Mouse (Mus musculus) adipocyte (in vitro differentiated cells): Measurements from ENCODE around the gene Orai1.

Experiments used
- DNase-seq: peaks from one replicate; pipeline ENCODE4 v3.0.0-alpha.2; 2016; ENCODE audit warnings: low spot score

The Orai1 gene

GRCm38 (mm10) chr5:123068115-123068514 is 53.2 kb downstream of the Orai1 start, which contains the start of gene Tmem120b:
Tmem120b (plus strand) TSS chr5:123068415.
- DNase-seq: no peak

GRCm38 (mm10) chr5:123068714-123069113 is 53.8 kb downstream of the Orai1 start:
- DNase-seq: no peak

- DNase-seq: peak; percentile 95
Measured at GRCm38 (mm10) chr5:123075576-123076418, 60.9 kb downstream of the Orai1 start.

- DNase-seq: no peak
Measured at GRCm38 (mm10) chr5:123076419-123077281, 61.8 kb downstream of the Orai1 start.

GRCm38 (mm10) chr5:123079568-123079967 is 64.7 kb downstream of the Orai1 start:
- no peak for DNase-seq

- no peak for DNase-seq
Measured at GRCm38 (mm10) chr5:123080041-123080440, 65.2 kb downstream of the Orai1 start.
